Mouse (Mus musculus) cerebellum, adult 11 months (tissue): Measurements from ENCODE around the gene Slc39a8.

Experiments
- DNase-seq: peaks from one replicate; pipeline ENCODE4 v3.0.0; 2022

Gene Slc39a8

GRCm38 (mm10) chr3:135919305-135919704 lies 94.2 kb downstream of the Slc39a8 start:
- DNase-seq = no peak

DNA sequence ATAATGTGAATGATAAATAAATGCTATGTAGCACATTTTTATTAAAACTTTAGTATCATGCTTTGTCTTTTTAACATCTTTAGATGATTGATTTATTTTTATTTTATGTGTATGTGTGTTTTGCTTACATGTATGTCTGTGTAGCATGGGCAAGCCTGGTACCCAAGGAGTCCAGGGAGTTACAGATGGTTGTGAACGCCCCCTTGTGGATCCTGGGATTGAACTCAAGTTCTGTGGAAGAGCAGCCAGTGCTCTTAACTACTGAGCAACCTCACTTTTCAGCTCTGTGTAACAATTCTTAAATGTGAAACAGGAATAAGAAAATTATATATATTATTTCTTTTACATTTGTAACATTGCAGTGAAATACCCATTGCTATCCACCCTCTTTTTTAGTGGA lies 101.7 kb downstream of the Slc39a8 start:
- DNase-seq = no peak

DNA sequence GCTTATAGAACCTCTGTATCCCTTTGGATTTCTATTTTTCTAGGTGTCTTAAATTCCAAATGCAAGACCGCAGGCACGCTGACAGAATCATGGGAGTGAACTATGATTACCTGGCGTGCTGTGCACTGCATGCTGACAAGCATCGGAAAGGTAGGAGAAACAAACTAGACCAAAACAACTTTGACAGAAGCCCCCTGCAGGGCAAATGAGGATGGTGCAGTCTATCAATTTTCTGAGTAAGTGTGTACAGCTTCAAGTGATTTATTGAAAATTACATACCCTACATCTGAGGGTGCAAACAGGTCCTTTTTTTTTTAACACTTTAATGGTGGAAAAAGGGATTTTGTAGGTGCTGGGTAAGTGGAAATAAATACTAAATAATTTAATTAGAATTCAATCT lies 103.1 kb downstream of the Slc39a8 start:
- no peak for DNase-seq

- no peak for DNase-seq
Measured at GRCm38 (mm10) chr3:135937455-135937854, 112.4 kb downstream of the Slc39a8 start.
